Mouse (Mus musculus) lung, postnatal 0 days (tissue): ENCODE results near the gene Pelo. TPM values are rescaled to one million over a fixed set of nuclear protein-coding genes. Genes with fewer than 3 reads are reported as not detected.
A peak's percentile ranks its signal among the peaks of the same experiment; 100 is the strongest.

ENCODE experiments used
- ATAC-seq: fragments of 200-750 bp; cut with Nextera tagmentation; 2 replicates; pipeline ENCODE4 v1.8.0; 2017; ENCODE audit warnings: moderate library complexity
- DNase-seq: peaks from one replicate; pipeline ENCODE4 v3.0.0-alpha.2; 2016; ENCODE audit warnings: low spot score
- H3K27ac ChIP-seq: fragments of 300-500 bp; sonication (generic); 2 replicates; pipeline ENCODE4 v1.5.1; 2014; ENCODE audit warnings: antibody characterized with exemption, mild to moderate bottlenecking, low read length, mixed read lengths
- H3K27me3 ChIP-seq: fragments of 300-500 bp; sonication (generic); replicated peaks from 2 replicates; pipeline ENCODE4 v1.6.1; 2014; ENCODE audit warnings: low read length, mixed read lengths; ENCODE audit not compliant: insufficient read depth
- H3K36me3 ChIP-seq: fragments of 300-500 bp; sonication (generic); 2 replicates; pipeline ENCODE4 v1.6.1; 2014; ENCODE audit warnings: low read length, mixed read lengths; ENCODE audit not compliant: insufficient read depth
- H3K4me1 ChIP-seq: fragments of 300-500 bp; sonication (generic); 2 replicates; pipeline ENCODE4 v1.6.1; 2014; ENCODE audit warnings: antibody characterized with exemption, low read depth, low read length, mixed read lengths; ENCODE audit not compliant: insufficient read depth
- H3K4me2 ChIP-seq: fragments of 300-500 bp; sonication (generic); replicated peaks from 2 replicates; pipeline ENCODE4 v1.6.1; 2014; ENCODE audit warnings: low read depth, mild to moderate bottlenecking, low read length, moderate library complexity, mixed read lengths
- H3K4me3 ChIP-seq: fragments of 300-500 bp; sonication (generic); 2 replicates; pipeline ENCODE4 v1.5.1; 2014; ENCODE audit warnings: low read depth, low read length
- H3K9ac ChIP-seq: fragments of 300-500 bp; sonication (generic); replicated peaks from 2 replicates; pipeline ENCODE4 v1.6.1; 2014; ENCODE audit warnings: low read depth, mild to moderate bottlenecking
- H3K9me3 ChIP-seq: fragments of 300-500 bp; sonication (generic); 2 replicates; pipeline ENCODE4 v1.6.1; 2016; ENCODE audit warnings: low read length, mixed read lengths
- CTCF ChIP-seq: IDR thresholded peaks from 2 replicates; pipeline ENCODE4 v1.5.1; 2016; ENCODE audit warnings: antibody characterized with exemption, mild to moderate bottlenecking
- EP300 ChIP-seq: IDR thresholded peaks from 2 replicates; pipeline ENCODE4 v1.6.1; 2016; ENCODE audit warnings: antibody characterized with exemption, mild to moderate bottlenecking, control low read depth
- WGBS: fragments of 180-500 bp; shearing (Covaris S2); extraction: QIAGEN DNeasy Blood & Tissue Kit; methylation state at CpG from one replicate; pipeline ENCODE4 v1.1.7; 2014; 5-methylcytosine and 5-hydroxymethylcytosine counted together
- polyA plus RNA-seq: library from polyadenylated mRNA; unstranded; fragments of >200 nt; fragmentation: Nextera tagmentation; extraction: Ambion mirVana; gene quantifications from 2 replicates; pipeline ENCODE4 v1.2.1, GENCODE M21; 2015

The Pelo gene
- polyA plus RNA-seq, 1 experiment from 2014 or later = 5.4 TPM

DNA sequence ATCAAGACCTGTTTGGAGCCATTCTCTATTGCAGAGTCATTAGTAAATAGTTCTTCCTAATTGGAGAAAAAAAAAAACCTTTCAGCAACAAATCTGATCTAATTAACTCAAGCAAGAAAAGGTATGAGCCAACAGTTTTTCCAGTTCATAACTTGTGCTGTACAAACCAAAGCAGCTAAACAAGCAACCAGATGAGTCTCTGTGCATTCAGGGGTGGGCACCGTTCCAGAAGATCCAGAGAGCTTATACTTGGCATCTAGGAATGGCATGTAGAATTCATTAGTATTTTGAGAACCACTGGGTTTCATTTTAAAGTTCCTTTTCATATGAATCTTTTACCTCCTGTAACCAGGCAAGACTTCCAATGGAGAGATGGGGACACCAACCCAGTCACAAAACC is 37.8 kb upstream of the Pelo start:
- peaks cover 2% of the 10 kb centered on the region; the same call in 1 of the 2 replicates for H3K4me1 ChIP-seq
- no peaks in the 10 kb centered on the region for H3K27me3 ChIP-seq
- 91% methylated on average over 1 of the region's 1 CpGs for WGBS
- no peak for ATAC-seq
- DNase-seq = no peak
- no peak overlapping the region for H3K9ac ChIP-seq
- H3K27ac ChIP-seq = no peak overlapping the region
- no peaks in the 10 kb centered on the region for H3K36me3 ChIP-seq
- H3K4me2 ChIP-seq = no peak overlapping the region
- H3K4me3 ChIP-seq = no peak overlapping the region
- H3K9me3 ChIP-seq = no peaks in the 10 kb centered on the region
- no peak for TF ChIP-seq EP300
- TF ChIP-seq CTCF = no peak

- DNase-seq = no peak
- no peaks in the 10 kb centered on the region for H3K9me3 ChIP-seq
- H3K36me3 ChIP-seq = no peaks in the 10 kb centered on the region
- TF ChIP-seq CTCF (no peak), EP300 (no peak)
- no peak overlapping the region for H3K4me3 ChIP-seq
- no peak overlapping the region for H3K9ac ChIP-seq
- no peaks in the 10 kb centered on the region for H3K27me3 ChIP-seq
- no peak overlapping the region for H3K27ac ChIP-seq
- WGBS = 83% methylated on average over 2 of the region's 2 CpGs
- H3K4me1 ChIP-seq = peaks cover 2% of the 10 kb centered on the region; the same call in 1 of the 2 replicates
- no peak for ATAC-seq
- no peak overlapping the region for H3K4me2 ChIP-seq
Observed at GRCm38 (mm10) chr13:115126534-115126933, 36.5 kb upstream of the Pelo start.

- no peaks in the 10 kb centered on the region for H3K36me3 ChIP-seq
- H3K27me3 ChIP-seq = no peaks in the 10 kb centered on the region
- no peak overlapping the region for H3K9ac ChIP-seq
- H3K4me1 ChIP-seq = no peaks in the 10 kb centered on the region
- H3K9me3 ChIP-seq = no peaks in the 10 kb centered on the region
- WGBS = 71% methylated on average over 4 of the region's 4 CpGs
- no peak overlapping the region for H3K4me3 ChIP-seq
- no peak overlapping the region for H3K27ac ChIP-seq
- ATAC-seq = no peak
- DNase-seq = no peak
- no peak overlapping the region for H3K4me2 ChIP-seq
- TF ChIP-seq EP300 (no peak), CTCF (no peak)
Observed at GRCm38 (mm10) chr13:115125130-115125529, 35.1 kb upstream of the Pelo start.

DNA sequence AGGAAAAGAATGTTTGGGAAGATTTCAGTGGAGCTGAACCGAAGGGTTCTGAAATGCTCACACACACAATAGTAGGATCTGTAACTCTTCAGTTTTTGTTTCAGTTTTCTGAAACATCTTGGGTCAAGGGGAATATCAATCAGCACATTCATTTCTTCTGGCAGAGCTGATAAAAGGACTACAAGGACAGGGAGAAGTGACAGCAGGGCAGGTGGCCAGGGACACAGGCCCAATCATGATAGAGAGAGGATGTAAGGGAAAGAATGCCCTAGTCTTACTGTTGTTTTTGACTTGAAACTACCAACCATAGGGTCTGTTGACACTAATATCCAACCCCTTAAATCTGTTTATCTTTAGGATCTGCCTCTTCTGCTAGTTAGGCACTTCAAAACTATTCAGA is 34.5 kb upstream of the Pelo start:
- no peak overlapping the region for H3K27ac ChIP-seq
- 69% methylated on average over 1 of the region's 1 CpGs for WGBS
- H3K9ac ChIP-seq = no peak overlapping the region
- H3K27me3 ChIP-seq = no peaks in the 10 kb centered on the region
- no peaks in the 10 kb centered on the region for H3K4me1 ChIP-seq
- TF ChIP-seq EP300 (no peak), CTCF (no peak)
- H3K36me3 ChIP-seq = no peaks in the 10 kb centered on the region
- DNase-seq = no peak
- no peak overlapping the region for H3K4me2 ChIP-seq
- H3K4me3 ChIP-seq = no peak overlapping the region
- no peaks in the 10 kb centered on the region for H3K9me3 ChIP-seq
- ATAC-seq = no peak

DNA sequence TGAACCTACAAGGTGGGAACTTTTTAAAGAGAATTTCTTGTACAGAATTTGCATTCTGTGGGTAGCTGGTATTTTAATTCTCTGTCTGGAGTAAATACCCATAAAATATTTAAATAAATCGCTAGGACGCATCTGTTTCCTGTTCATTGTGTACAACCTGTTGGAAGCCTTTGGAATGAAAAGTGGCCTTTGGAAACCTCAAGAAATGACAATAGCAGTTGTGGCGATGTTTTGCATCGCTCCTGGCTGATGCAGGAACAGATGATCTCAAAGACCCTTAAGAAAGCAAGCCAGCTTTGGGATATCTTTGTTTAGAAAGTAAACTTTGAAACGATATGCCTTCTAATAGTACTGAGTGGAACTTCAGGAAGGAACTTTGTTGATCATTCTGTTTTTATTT is 28.8 kb upstream of the Pelo start:
- Histone ChIP-seq H3K27ac (no peak overlapping the region), H3K4me3 (no peak overlapping the region), H3K4me2 (no peak overlapping the region), H3K9ac (no peak overlapping the region), H3K27me3 (no peaks in the 10 kb centered on the region), H3K9me3 (no peaks in the 10 kb centered on the region), H3K36me3 (no peaks in the 10 kb centered on the region), H3K4me1 (no peaks in the 10 kb centered on the region)
- ATAC-seq = no peak
- TF ChIP-seq CTCF = no peak
- no peak for TF ChIP-seq EP300
- peak; percentile 34 for DNase-seq
- 43% methylated on average over 5 of the region's 5 CpGs for WGBS

DNA sequence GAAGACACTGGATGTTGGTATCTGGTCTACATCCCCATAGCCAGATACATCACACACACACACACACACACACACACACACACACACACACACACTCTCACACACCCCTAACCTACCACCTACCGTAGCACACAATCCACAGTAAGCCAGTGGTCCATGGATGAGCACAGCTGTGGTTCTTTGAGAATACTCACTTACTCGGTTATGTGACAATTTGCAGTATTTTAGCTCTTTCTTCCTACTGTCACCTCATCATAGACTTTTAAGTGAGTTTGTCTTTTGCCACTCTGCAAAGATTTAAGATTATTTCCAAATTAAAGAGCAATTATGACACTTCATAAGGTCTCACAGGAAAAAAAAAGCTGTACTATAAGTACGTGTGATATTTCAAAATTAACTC is 28.2 kb upstream of the Pelo start:
- H3K4me2 ChIP-seq = no peak overlapping the region
- WGBS = 54% methylated on average over 3 of the region's 3 CpGs

GRCm38 (mm10) chr13:115116930-115117621 is 27.1 kb upstream of the Pelo start:
- DNase-seq (no peak), ATAC-seq (no peak)
- Histone ChIP-seq H3K4me2 (no peak overlapping the region), H3K27me3 (no peaks in the 10 kb centered on the region), H3K9ac (no peak overlapping the region), H3K9me3 (no peaks in the 10 kb centered on the region), H3K36me3 (no peaks in the 10 kb centered on the region), H3K4me3 (no peak overlapping the region), H3K27ac (no peak overlapping the region), H3K4me1 (no peaks in the 10 kb centered on the region)
- TF ChIP-seq EP300 = no peak
- TF ChIP-seq CTCF = no peak
- 85% methylated on average over 3 of the region's 3 CpGs for WGBS

More for the DNA sequence above, 28.2 kb upstream of the Pelo start:
- peak; percentile 76 for ATAC-seq
- Histone ChIP-seq H3K36me3 (no peaks in the 10 kb centered on the region), H3K27me3 (no peaks in the 10 kb centered on the region), H3K4me3 (no peak overlapping the region), H3K9me3 (no peaks in the 10 kb centered on the region), H3K27ac (no peak overlapping the region), H3K4me1 (no peaks in the 10 kb centered on the region), H3K9ac (no peak overlapping the region)
- DNase-seq = peak; percentile 79
- TF ChIP-seq EP300 (no peak), CTCF (no peak)
